Mouse (Mus musculus): ENCODE results near the gene Stx1b. TPM values are rescaled to one million over a fixed set of nuclear protein-coding genes. Genes with fewer than 3 reads are reported as not detected.

Stx1b gene
- polyA plus RNA-seq, 1 experiment from 2014 or later: 1.3 TPM

DNA sequence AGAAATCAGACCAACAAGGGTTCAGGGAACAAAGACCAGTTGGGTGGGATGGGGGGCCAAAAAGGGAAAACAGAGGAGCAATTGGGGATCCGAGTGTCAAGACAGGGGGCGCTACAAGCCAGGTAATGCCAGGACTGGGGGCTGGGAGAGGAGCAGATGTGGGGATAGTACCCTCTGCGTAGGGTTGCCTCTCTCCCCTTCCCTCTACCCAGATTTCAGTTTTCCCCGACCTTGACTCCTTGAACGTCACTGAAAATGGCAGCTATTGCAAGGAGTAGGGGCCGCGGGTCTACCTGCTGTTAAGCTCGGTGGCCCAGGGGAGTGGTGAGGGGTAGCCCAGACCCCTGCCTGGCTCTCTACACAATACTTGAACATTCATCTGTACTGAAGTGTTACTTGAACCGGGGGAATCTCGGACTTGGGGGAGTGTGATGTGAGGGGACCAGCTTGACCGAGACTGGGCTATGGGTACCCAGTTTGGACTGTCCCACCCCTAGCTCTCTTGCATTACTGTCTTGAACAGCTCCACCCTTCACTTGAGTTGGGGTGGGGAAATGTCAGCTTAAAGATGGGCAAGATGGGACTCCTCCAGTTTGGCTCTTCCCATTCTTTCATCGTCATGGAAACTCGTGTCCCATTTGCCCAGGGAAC, 55.9 kb downstream of the Stx1b start:
- Histone ChIP-seq H3K36me3 (ENCODE audit: control insufficient read depth, insufficient read depth, low read length) (peaks cover 23% of the 10 kb centered on the region), H3K9me3 (ENCODE audit: control insufficient read depth, low read length) (no peaks in the 10 kb centered on the region), H3K9ac (ENCODE audit: low read length) (no peak overlapping the region), H3K4me1 (replicated peaks; ENCODE audit: control insufficient read depth, insufficient read depth, low read length) (peaks cover 13% of the 10 kb centered on the region), H3K27ac (ENCODE audit: low read length) (peak overlapping the region; percentile 1; the same call in 1 of the 2 replicates), H3K4me2 (ENCODE audit: low read depth, low read length) (no peak overlapping the region), H3K27me3 (ENCODE audit: control insufficient read depth, insufficient read depth, low read depth, low read length) (no peaks in the 10 kb centered on the region), H3K4me3 (ENCODE audit: low read length) (no peak overlapping the region)
- WGBS: 47% methylated on average over 13 of the region's 13 CpGs
- no peak for ATAC-seq (ENCODE audit: low read depth)

DNA sequence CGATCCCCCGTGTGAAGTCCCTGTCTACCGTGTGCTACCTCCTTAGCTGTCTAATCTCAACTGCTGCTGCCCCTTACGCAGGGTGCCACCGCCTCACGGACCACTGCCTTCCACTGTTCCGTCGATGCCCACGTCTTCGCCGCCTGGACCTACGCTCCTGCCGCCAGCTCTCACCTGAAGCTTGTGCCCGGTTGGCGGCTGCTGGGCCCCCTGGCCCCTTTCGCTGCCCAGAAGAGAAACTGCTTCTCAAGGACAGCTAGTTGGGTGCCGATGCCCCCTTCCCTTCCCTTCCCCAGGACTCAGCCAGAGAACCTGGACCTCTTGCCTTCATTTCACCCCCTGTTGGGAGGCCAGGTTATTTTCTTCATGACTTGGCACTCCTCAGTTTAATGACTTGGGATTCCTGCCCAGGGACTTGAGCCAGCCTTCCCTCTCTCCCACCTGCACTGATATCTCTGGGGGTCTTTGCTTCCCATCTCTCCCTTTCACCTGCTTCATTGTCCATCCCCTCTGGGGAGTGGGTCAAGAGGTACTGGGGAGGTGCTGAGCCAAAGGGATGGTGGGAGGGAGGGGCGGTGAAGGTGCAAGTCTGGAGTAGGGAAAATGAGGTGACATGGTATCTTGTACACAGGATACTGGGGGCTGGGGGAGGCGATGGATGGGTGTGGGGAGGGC, 56.5 kb downstream of the Stx1b start:
- 90% methylated on average over 19 of the region's 19 CpGs for WGBS
- H3K36me3 ChIP-seq (ENCODE audit: control insufficient read depth, insufficient read depth, low read length): peaks cover 27% of the 10 kb centered on the region
- H3K9me3 ChIP-seq (ENCODE audit: control insufficient read depth, low read length): no peaks in the 10 kb centered on the region
- no peak overlapping the region for H3K9ac ChIP-seq (ENCODE audit: low read length)
- H3K4me2 ChIP-seq (ENCODE audit: low read depth, low read length): no peak overlapping the region
- peaks cover 13% of the 10 kb centered on the region for H3K4me1 ChIP-seq (replicated peaks; ENCODE audit: control insufficient read depth, insufficient read depth, low read length)
- H3K27me3 ChIP-seq (ENCODE audit: control insufficient read depth, insufficient read depth, low read depth, low read length): no peaks in the 10 kb centered on the region
- no peak for ATAC-seq (ENCODE audit: low read depth)
- H3K4me3 ChIP-seq (ENCODE audit: low read length): no peak overlapping the region
- no peak overlapping the region for H3K27ac ChIP-seq (ENCODE audit: low read length)

DNA sequence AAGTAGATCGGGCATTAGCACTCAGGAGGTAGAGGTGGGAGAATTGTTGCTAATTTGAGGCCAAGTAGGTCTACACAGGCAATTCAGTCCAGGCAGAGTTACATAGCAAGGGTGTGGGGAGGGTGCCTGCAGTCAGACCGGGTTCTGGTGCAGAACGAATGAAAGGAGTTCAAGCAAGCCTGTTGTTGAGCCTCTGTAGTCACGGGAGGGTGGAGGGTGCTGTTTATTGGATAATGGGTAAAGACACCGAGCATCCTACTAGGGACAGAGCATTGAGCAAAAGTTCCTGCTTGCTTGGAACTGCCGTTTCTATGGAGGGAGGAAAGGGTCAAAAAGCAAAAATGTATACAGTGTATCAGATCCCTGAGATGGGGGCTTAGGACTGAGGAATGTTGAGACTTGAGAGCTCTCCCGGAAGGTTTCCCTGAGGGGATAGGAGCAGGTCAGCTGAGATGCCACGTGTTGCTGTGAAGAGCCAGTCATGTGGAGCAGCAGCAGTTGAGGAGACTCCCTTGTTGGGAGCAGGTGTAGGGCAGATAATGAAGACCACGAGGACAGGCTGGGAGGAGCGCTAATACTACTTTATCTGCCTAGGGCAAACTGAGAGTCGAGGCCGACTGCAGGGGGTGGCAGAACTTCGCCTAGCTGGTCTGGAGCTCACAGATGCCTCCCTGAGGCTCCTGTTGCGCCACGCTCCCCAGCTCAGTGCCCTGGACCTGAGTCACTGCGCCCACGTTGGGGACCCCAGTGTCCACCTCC, 57.3 kb downstream of the Stx1b start:
- Histone ChIP-seq H3K9me3 (ENCODE audit: control insufficient read depth, low read length) (no peaks in the 10 kb centered on the region), H3K4me3 (ENCODE audit: low read length) (no peak overlapping the region), H3K9ac (ENCODE audit: low read length) (no peak overlapping the region), H3K27ac (ENCODE audit: low read length) (no peak overlapping the region), H3K4me1 (replicated peaks; ENCODE audit: control insufficient read depth, insufficient read depth, low read length) (peaks cover 13% of the 10 kb centered on the region), H3K4me2 (ENCODE audit: low read depth, low read length) (no peak overlapping the region), H3K36me3 (ENCODE audit: control insufficient read depth, insufficient read depth, low read length) (peaks cover 29% of the 10 kb centered on the region), H3K27me3 (ENCODE audit: control insufficient read depth, insufficient read depth, low read depth, low read length) (no peaks in the 10 kb centered on the region)
- 71% methylated on average over 17 of the region's 17 CpGs for WGBS
- ATAC-seq (ENCODE audit: low read depth): no peak

- Histone ChIP-seq H3K9me3 (ENCODE audit: control insufficient read depth, low read length) (no peaks in the 10 kb centered on the region), H3K4me3 (ENCODE audit: low read length) (no peak overlapping the region), H3K27ac (ENCODE audit: low read length) (no peak overlapping the region), H3K27me3 (ENCODE audit: control insufficient read depth, insufficient read depth, low read depth, low read length) (no peaks in the 10 kb centered on the region), H3K9ac (ENCODE audit: low read length) (no peak overlapping the region), H3K4me2 (ENCODE audit: low read depth, low read length) (no peak overlapping the region), H3K36me3 (ENCODE audit: control insufficient read depth, insufficient read depth, low read length) (peaks cover 29% of the 10 kb centered on the region), H3K4me1 (replicated peaks; ENCODE audit: control insufficient read depth, insufficient read depth, low read length) (peaks cover 9% of the 10 kb centered on the region)
- 69% methylated on average over 2 of the region's 2 CpGs for WGBS
- ATAC-seq (ENCODE audit: low read depth): no peak
These were observed 58.6 kb downstream of the Stx1b start for GRCm38 (mm10) chr7:127765756-127766155.

DNA sequence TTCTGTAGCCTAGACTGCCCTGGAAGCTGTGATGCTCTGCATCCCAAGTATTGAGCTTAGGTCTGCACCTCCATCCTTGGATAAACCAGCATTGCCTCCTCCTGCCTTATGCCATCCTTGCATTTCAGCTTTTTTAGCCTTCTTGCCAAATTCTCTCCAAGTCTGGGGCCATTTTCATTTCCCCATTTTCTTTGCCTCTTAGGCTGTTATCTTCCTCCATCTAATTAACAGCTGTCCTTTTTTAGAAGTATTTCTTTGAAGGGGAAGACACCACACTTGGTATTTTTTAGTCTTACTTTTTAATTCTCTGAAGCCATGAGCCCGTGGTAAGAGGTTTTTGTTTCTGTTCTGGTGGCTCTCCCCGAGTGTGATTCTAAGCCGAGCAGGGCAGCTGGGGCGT, 60.7 kb downstream of the Stx1b start:
- Histone ChIP-seq H3K27me3 (ENCODE audit: control insufficient read depth, insufficient read depth, low read depth, low read length) (no peaks in the 10 kb centered on the region), H3K9ac (ENCODE audit: low read length) (no peak overlapping the region), H3K27ac (ENCODE audit: low read length) (no peak overlapping the region), H3K36me3 (ENCODE audit: control insufficient read depth, insufficient read depth, low read length) (peaks cover 29% of the 10 kb centered on the region), H3K4me1 (replicated peaks; ENCODE audit: control insufficient read depth, insufficient read depth, low read length) (peaks cover 4% of the 10 kb centered on the region; the same call in 1 of the 2 replicates), H3K4me2 (ENCODE audit: low read depth, low read length) (no peak overlapping the region), H3K9me3 (ENCODE audit: control insufficient read depth, low read length) (no peaks in the 10 kb centered on the region), H3K4me3 (ENCODE audit: low read length) (no peak overlapping the region)
- 89% methylated on average over 4 of the region's 4 CpGs for WGBS
- ATAC-seq (ENCODE audit: low read depth): no peak

- H3K4me1 ChIP-seq (replicated peaks; ENCODE audit: control insufficient read depth, insufficient read depth, low read length): no peaks in the 10 kb centered on the region
- no peaks in the 10 kb centered on the region for H3K9me3 ChIP-seq (ENCODE audit: control insufficient read depth, low read length)
- no peaks in the 10 kb centered on the region for H3K27me3 ChIP-seq (ENCODE audit: control insufficient read depth, insufficient read depth, low read depth, low read length)
- H3K4me3 ChIP-seq (ENCODE audit: low read length): no peak overlapping the region
- H3K9ac ChIP-seq (ENCODE audit: low read length): no peak overlapping the region
- peaks cover 20% of the 10 kb centered on the region for H3K36me3 ChIP-seq (ENCODE audit: control insufficient read depth, insufficient read depth, low read length)
- H3K27ac ChIP-seq (ENCODE audit: low read length): no peak overlapping the region
- no peak overlapping the region for H3K4me2 ChIP-seq (ENCODE audit: low read depth, low read length)
- 28% methylated on average over 7 of the region's 7 CpGs for WGBS
- peak; percentile 69 for ATAC-seq (ENCODE audit: low read depth)
These were observed 63.3 kb downstream of the Stx1b start for GRCm38 (mm10) chr7:127761026-127761425.

DNA sequence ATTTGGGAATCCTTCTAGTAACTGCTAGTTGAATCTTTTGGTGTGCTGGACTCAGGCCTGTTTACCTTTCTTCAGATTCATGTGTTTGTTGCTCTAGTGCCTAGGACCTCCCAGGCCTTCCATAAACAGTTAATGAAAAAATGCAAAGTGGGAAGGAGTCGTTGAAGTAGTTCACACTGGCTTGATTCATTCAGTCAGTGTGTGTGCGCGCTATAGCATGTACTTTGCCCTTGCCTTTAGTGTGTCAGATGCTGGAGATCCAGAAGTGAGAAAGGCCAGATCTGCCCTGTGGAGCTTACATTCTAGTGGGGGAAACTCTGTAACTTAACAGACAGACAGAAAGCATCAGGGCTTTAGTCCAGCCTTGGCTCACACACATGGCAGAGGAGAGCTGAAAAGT, 63.9 kb downstream of the Stx1b start:
- no peaks in the 10 kb centered on the region for H3K27me3 ChIP-seq (ENCODE audit: control insufficient read depth, insufficient read depth, low read depth, low read length)
- H3K4me1 ChIP-seq (replicated peaks; ENCODE audit: control insufficient read depth, insufficient read depth, low read length): no peaks in the 10 kb centered on the region
- WGBS: 76% methylated on average over 3 of the region's 3 CpGs
- H3K9ac ChIP-seq (ENCODE audit: low read length): no peak overlapping the region
- H3K4me2 ChIP-seq (ENCODE audit: low read depth, low read length): no peak overlapping the region
- no peak for ATAC-seq (ENCODE audit: low read depth)
- H3K27ac ChIP-seq (ENCODE audit: low read length): no peak overlapping the region
- H3K36me3 ChIP-seq (ENCODE audit: control insufficient read depth, insufficient read depth, low read length): peaks cover 19% of the 10 kb centered on the region
- no peak overlapping the region for H3K4me3 ChIP-seq (ENCODE audit: low read length)
- no peaks in the 10 kb centered on the region for H3K9me3 ChIP-seq (ENCODE audit: control insufficient read depth, low read length)

DNA sequence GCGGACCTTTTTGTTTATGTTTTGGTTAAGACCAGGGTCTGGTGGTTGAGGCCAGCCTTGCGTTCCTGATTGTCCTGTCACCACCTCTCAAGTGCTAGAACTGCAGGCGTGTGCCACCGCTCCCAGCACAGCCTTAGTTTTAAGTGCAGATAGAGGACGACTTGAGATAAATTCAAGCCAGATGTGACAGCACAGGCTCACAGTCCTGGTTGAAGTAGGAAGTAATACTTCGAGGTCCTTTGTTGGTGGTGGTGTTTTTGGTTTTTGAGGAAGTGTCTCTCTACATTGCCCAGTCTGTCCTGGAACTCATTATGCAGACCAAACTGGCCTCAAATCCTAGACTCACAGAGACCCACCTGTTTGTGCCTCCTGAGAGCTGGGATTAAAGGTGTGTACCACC, 64.6 kb downstream of the Stx1b start:
- 48% methylated on average over 6 of the region's 6 CpGs for WGBS
- Histone ChIP-seq H3K27me3 (ENCODE audit: control insufficient read depth, insufficient read depth, low read depth, low read length) (no peaks in the 10 kb centered on the region), H3K4me3 (ENCODE audit: low read length) (no peak overlapping the region), H3K36me3 (ENCODE audit: control insufficient read depth, insufficient read depth, low read length) (peaks cover 14% of the 10 kb centered on the region), H3K4me2 (ENCODE audit: low read depth, low read length) (no peak overlapping the region), H3K9ac (ENCODE audit: low read length) (no peak overlapping the region), H3K9me3 (ENCODE audit: control insufficient read depth, low read length) (no peaks in the 10 kb centered on the region), H3K4me1 (replicated peaks; ENCODE audit: control insufficient read depth, insufficient read depth, low read length) (no peaks in the 10 kb centered on the region), H3K27ac (ENCODE audit: low read length) (no peak overlapping the region)
- no peak for ATAC-seq (ENCODE audit: low read depth)

Data from lung, embryonic 16.5 days (tissue).